Mouse (Mus musculus): ENCODE data around the gene Clec2i. TPM values are rescaled to one million over a fixed set of nuclear protein-coding genes. Genes with fewer than 3 reads are reported as not detected.

The Clec2i gene
- total RNA-seq, 2 experiments from 2014 or later, result not detected

Small RNAs within 50 kb of the gene (microRNA-seq; reads per million reads assigned to microRNA genes)
- gene Gm27336, result 0 reads per million in 2 experiments

Other genes starting within 250 kb of the Clec2i start
- gene Clec2h, start 225.2 kb upstream of the Clec2i start, total RNA-seq (2021), result not detected
- 1 to 10 TPM; 4.0 to 6.0 TPM for gene Klrb1, start 164.5 kb upstream of the Clec2i start, total RNA-seq (2021)
- under 1 TPM in 1 of 2 experiments, not detected in 1; 0.20 TPM for gene Klrb1c, start 98.4 kb upstream of the Clec2i start, total RNA-seq (2021)
- gene Gm44511, start 61.3 kb upstream of the Clec2i start, total RNA-seq (2021), result not detected
- gene Klrb1b, start 61.3 kb upstream of the Clec2i start, total RNA-seq (2021), result not detected
- 1 to 10 TPM; 1.6 to 1.7 TPM for gene BC035044, start 3.5 kb downstream of the Clec2i start, total RNA-seq (2021)
- gene Clec2g, start 46.8 kb downstream of the Clec2i start, total RNA-seq (2021), result not detected
- not detected for gene Klrb1f, start 158.3 kb downstream of the Clec2i start, total RNA-seq (2021)
- not detected for gene Clec2e, start 213.3 kb downstream of the Clec2i start, total RNA-seq (2021)

All from layer of hippocampus, postnatal 10 days (tissue).